Mouse (Mus musculus) kidney, postnatal 0 days (tissue): ENCODE measurements around the gene Map3k7cl. TPM values are rescaled to one million over a fixed set of nuclear protein-coding genes. Genes with fewer than 3 reads are reported as not detected.

ENCODE experiments used
- ATAC-seq: fragments of 200-750 bp; cut with Nextera tagmentation; replicated peaks from 2 replicates; pipeline ENCODE4 v1.8.0; 2017; ENCODE audit warnings: low read depth, moderate number of reproducible peaks, moderate TSS enrichment, moderate library complexity; ENCODE audit not compliant: low FRiP score
- DNase-seq: peaks from one replicate; pipeline ENCODE4 v3.0.0-alpha.2; 2016; ENCODE audit warnings: low spot score
- H3K27ac ChIP-seq: fragments of 300-500 bp; sonication (generic); 2 replicates; pipeline ENCODE4 v1.5.1; 2014; ENCODE audit warnings: mild to moderate bottlenecking
- H3K27me3 ChIP-seq: fragments of 300-500 bp; sonication (generic); 2 replicates; pipeline ENCODE4 v1.6.1; 2014; ENCODE audit warnings: low read length, mixed read lengths; ENCODE audit not compliant: insufficient read depth
- H3K36me3 ChIP-seq: fragments of 300-500 bp; sonication (generic); 2 replicates; pipeline ENCODE4 v1.6.1; 2014; ENCODE audit warnings: low read length, mixed read lengths; ENCODE audit not compliant: insufficient read depth
- H3K4me1 ChIP-seq: fragments of 300-500 bp; sonication (generic); replicated peaks from 2 replicates; pipeline ENCODE4 v1.6.1; 2014; ENCODE audit warnings: antibody characterized with exemption, low read length, mixed read lengths; ENCODE audit not compliant: insufficient read depth
- H3K4me2 ChIP-seq: fragments of 300-500 bp; sonication (generic); 2 replicates; pipeline ENCODE4 v1.6.1; 2014; ENCODE audit warnings: mild to moderate bottlenecking, low read length, moderate library complexity, mixed read lengths
- H3K4me3 ChIP-seq: fragments of 300-500 bp; sonication (generic); replicated peaks from 2 replicates; pipeline ENCODE4 v1.5.1; 2014; ENCODE audit warnings: low read depth, low read length
- H3K9ac ChIP-seq: fragments of 300-500 bp; sonication (generic); 2 replicates; pipeline ENCODE4 v1.6.1; 2014; ENCODE audit warnings: low read depth, low read length
- H3K9me3 ChIP-seq: fragments of 300-500 bp; sonication (generic); replicated peaks from 2 replicates; pipeline ENCODE4 v1.6.1; 2016; ENCODE audit warnings: low read length, inconsistent platforms, mixed read lengths
- CTCF ChIP-seq: IDR thresholded peaks from 2 replicates; pipeline ENCODE4 v1.5.1; 2016; ENCODE audit warnings: antibody characterized with exemption, low read depth, mild to moderate bottlenecking, moderate library complexity
- WGBS: fragments of 180-500 bp; shearing (Covaris S2); extraction: QIAGEN DNeasy Blood & Tissue Kit; methylation state at CpG from one replicate; pipeline ENCODE4 v1.1.7; 2014; 5-methylcytosine and 5-hydroxymethylcytosine counted together
- polyA plus RNA-seq: library from polyadenylated mRNA; unstranded; fragments of >200 nt; fragmentation: Nextera tagmentation; extraction: Ambion mirVana; gene quantifications from 2 replicates; pipeline ENCODE4 v1.2.1, GENCODE M21; 2015

Gene Map3k7cl
- polyA plus RNA-seq, 1 experiment from 2014 or later: 2.1 TPM

- Histone ChIP-seq H3K4me2 (no peak overlapping the region), H3K4me1 (no peaks in the 10 kb centered on the region), H3K27me3 (no peaks in the 10 kb centered on the region), H3K4me3 (no peak overlapping the region), H3K36me3 (no peaks in the 10 kb centered on the region), H3K9ac (no peak overlapping the region), H3K9me3 (no peaks in the 10 kb centered on the region), H3K27ac (no peak overlapping the region)
- WGBS: 39% methylated on average over 1 of the region's 1 CpGs
- no peak for TF ChIP-seq CTCF
- ATAC-seq (no peak), DNase-seq (peak; percentile 37)
Observed at GRCm38 (mm10) chr16:87638098-87638497, 85.0 kb downstream of the Map3k7cl start.

- H3K36me3 ChIP-seq: no peaks in the 10 kb centered on the region
- H3K9me3 ChIP-seq: no peaks in the 10 kb centered on the region
- TF ChIP-seq CTCF: no peak
- H3K27ac ChIP-seq: no peak overlapping the region
- H3K4me1 ChIP-seq: no peaks in the 10 kb centered on the region
- no peak for DNase-seq
- WGBS: 90% methylated on average over 7 of the region's 7 CpGs
- no peak overlapping the region for H3K4me3 ChIP-seq
- no peak overlapping the region for H3K9ac ChIP-seq
- H3K4me2 ChIP-seq: no peak overlapping the region
- ATAC-seq: no peak
- H3K27me3 ChIP-seq: no peaks in the 10 kb centered on the region
Observed at GRCm38 (mm10) chr16:87642234-87642633, 89.1 kb downstream of the Map3k7cl start.

- Histone ChIP-seq H3K36me3 (no peaks in the 10 kb centered on the region), H3K27ac (no peak overlapping the region), H3K4me3 (no peak overlapping the region), H3K27me3 (no peaks in the 10 kb centered on the region), H3K4me2 (no peak overlapping the region), H3K9ac (no peak overlapping the region), H3K9me3 (no peaks in the 10 kb centered on the region), H3K4me1 (no peaks in the 10 kb centered on the region)
- no peak for TF ChIP-seq CTCF
- no peak for DNase-seq
- 52% methylated on average over 14 of the region's 14 CpGs for WGBS
- ATAC-seq: no peak
Observed at GRCm38 (mm10) chr16:87644111-87644770, 91.1 kb downstream of the Map3k7cl start.

Other genes starting within 250 kb of the Map3k7cl start
- 27.2 and 30.6 TPM in 2 replicates for gene N6amt1, start 199.1 kb upstream of the Map3k7cl start, polyA plus RNA-seq
- 15.6 and 17.4 TPM in 2 replicates for gene Ltn1, start 120.7 kb upstream of the Map3k7cl start, polyA plus RNA-seq
- gene Rwdd2b, start 112.8 kb upstream of the Map3k7cl start, polyA plus RNA-seq: 12.9 and 15.2 TPM in 2 replicates
- 47.2 and 54.1 TPM in 2 replicates for gene Usp16, start 98.6 kb upstream of the Map3k7cl start, polyA plus RNA-seq
- 315 and 339 TPM in 2 replicates for gene Cct8, start 57.5 kb upstream of the Map3k7cl start, polyA plus RNA-seq
- 6.5 and 8.6 TPM in 2 replicates for gene Bach1, start 145.6 kb downstream of the Map3k7cl start, polyA plus RNA-seq